Mouse (Mus musculus): ENCODE measurements around the gene Rnf220. TPM values are rescaled to one million over a fixed set of nuclear protein-coding genes. Genes with fewer than 3 reads are reported as not detected.

The Rnf220 gene
- polyA plus RNA-seq, 1 experiment from 2014 or later: 76.1 TPM

GRCm38 (mm10) chr4:117313085-117313424, 183.8 kb downstream of the Rnf220 start:
- H3K4me3 ChIP-seq (ENCODE audit: low read depth, low read length): no peak overlapping the region
- peak; percentile 60 for DNase-seq

GRCm38 (mm10) chr4:117312416-117313084, 184.3 kb downstream of the Rnf220 start:
- Histone ChIP-seq H3K4me3 (ENCODE audit: low read depth, low read length) (no peak overlapping the region), H3K36me3 (ENCODE audit: insufficient read depth) (no peaks in the 10 kb centered on the region), H3K9ac (no peak overlapping the region), H3K27ac (ENCODE audit: low read depth) (peak overlapping the region; percentile 15; the same call in 1 of the 2 replicates), H3K4me1 (ENCODE audit: insufficient read depth) (no peaks in the 10 kb centered on the region), H3K4me2 (peak overlapping the region; percentile 43), H3K27me3 (ENCODE audit: insufficient read depth, low read length) (peaks cover 53% of the 10 kb centered on the region), H3K9me3 (ENCODE audit: low read depth, low read length) (no peaks in the 10 kb centered on the region)
- ATAC-seq (ENCODE audit: insufficient read depth): peak; percentile 75
- no peak for TF ChIP-seq CTCF (IDR thresholded peaks at IDR 0.05; ENCODE audit: low read depth)
- DNase-seq: peak; percentile 24
- WGBS: 4% methylated on average over 26 of the region's 26 CpGs

More at GRCm38 (mm10) chr4:117313085-117313424, 183.8 kb downstream of the Rnf220 start:
- TF ChIP-seq CTCF (IDR thresholded peaks at IDR 0.05; ENCODE audit: low read depth): peak; percentile 76
- Histone ChIP-seq H3K4me2 (peak overlapping the region; percentile 43), H3K27me3 (ENCODE audit: insufficient read depth, low read length) (peaks cover 58% of the 10 kb centered on the region), H3K9ac (no peak overlapping the region), H3K36me3 (ENCODE audit: insufficient read depth) (no peaks in the 10 kb centered on the region), H3K4me1 (ENCODE audit: insufficient read depth) (no peaks in the 10 kb centered on the region), H3K27ac (ENCODE audit: low read depth) (no peak overlapping the region; the same call in 1 of the 2 replicates), H3K9me3 (ENCODE audit: low read depth, low read length) (no peaks in the 10 kb centered on the region)
- ATAC-seq (ENCODE audit: insufficient read depth): peak; percentile 41; the same call in 1 of the 2 replicates
- WGBS: 2% methylated on average over 4 of the region's 4 CpGs

GRCm38 (mm10) chr4:117311891-117312290, 185.0 kb downstream of the Rnf220 start:
- WGBS: 60% methylated on average over 5 of the region's 5 CpGs
- peaks cover 52% of the 10 kb centered on the region for H3K27me3 ChIP-seq (ENCODE audit: insufficient read depth, low read length)
- ATAC-seq (ENCODE audit: insufficient read depth): no peak

GRCm38 (mm10) chr4:117309427-117309826, 187.4 kb downstream of the Rnf220 start:
- whole genome bisulfite sequencing: 79% methylated on average over 1 of the region's 1 CpGs
- Histone ChIP-seq H3K36me3 (ENCODE audit: insufficient read depth) (no peaks in the 10 kb centered on the region), H3K4me3 (ENCODE audit: low read depth, low read length) (no peak overlapping the region), H3K9ac (no peak overlapping the region), H3K9me3 (ENCODE audit: low read depth, low read length) (no peaks in the 10 kb centered on the region), H3K27ac (ENCODE audit: low read depth) (no peak overlapping the region), H3K4me1 (ENCODE audit: insufficient read depth) (peaks cover 3% of the 10 kb centered on the region; the same call in 1 of the 2 replicates), H3K27me3 (ENCODE audit: insufficient read depth, low read length) (peaks cover 50% of the 10 kb centered on the region), H3K4me2 (no peak overlapping the region)
- ATAC-seq (ENCODE audit: insufficient read depth) (no peak), DNase-seq (no peak)
- TF ChIP-seq CTCF (IDR thresholded peaks at IDR 0.05; ENCODE audit: low read depth): peak; percentile 31

More at GRCm38 (mm10) chr4:117311891-117312290, 185.0 kb downstream of the Rnf220 start:
- no peak for TF ChIP-seq CTCF (IDR thresholded peaks at IDR 0.05; ENCODE audit: low read depth)
- Histone ChIP-seq H3K4me3 (ENCODE audit: low read depth, low read length) (no peak overlapping the region), H3K36me3 (ENCODE audit: insufficient read depth) (no peaks in the 10 kb centered on the region), H3K4me2 (no peak overlapping the region), H3K27ac (ENCODE audit: low read depth) (no peak overlapping the region), H3K4me1 (ENCODE audit: insufficient read depth) (no peaks in the 10 kb centered on the region), H3K9me3 (ENCODE audit: low read depth, low read length) (no peaks in the 10 kb centered on the region), H3K9ac (no peak overlapping the region)
- DNase-seq: no peak

- no peaks in the 10 kb centered on the region for H3K9me3 ChIP-seq (ENCODE audit: low read depth, low read length)
- H3K4me3 ChIP-seq (ENCODE audit: low read depth, low read length): no peak overlapping the region
- no peak for TF ChIP-seq CTCF (IDR thresholded peaks at IDR 0.05; ENCODE audit: low read depth)
- H3K4me2 ChIP-seq: no peak overlapping the region
- ATAC-seq (ENCODE audit: insufficient read depth): no peak
- 65% methylated on average over 6 of the region's 6 CpGs for WGBS
- peaks cover 51% of the 10 kb centered on the region for H3K27me3 ChIP-seq (ENCODE audit: insufficient read depth, low read length)
- peaks cover 4% of the 10 kb centered on the region; the same call in 1 of the 2 replicates for H3K4me1 ChIP-seq (ENCODE audit: insufficient read depth)
- H3K27ac ChIP-seq (ENCODE audit: low read depth): no peak overlapping the region
- DNase-seq: no peak
- H3K9ac ChIP-seq: no peak overlapping the region
- no peaks in the 10 kb centered on the region for H3K36me3 ChIP-seq (ENCODE audit: insufficient read depth)
Observed at GRCm38 (mm10) chr4:117307270-117307669, 189.6 kb downstream of the Rnf220 start.

GRCm38 (mm10) chr4:117305461-117305860, 191.4 kb downstream of the Rnf220 start:
- no peak for ATAC-seq (ENCODE audit: insufficient read depth)
- H3K9ac ChIP-seq: no peak overlapping the region

GRCm38 (mm10) chr4:117304239-117305025, 192.4 kb downstream of the Rnf220 start:
- Histone ChIP-seq H3K4me1 (ENCODE audit: insufficient read depth) (peaks cover 4% of the 10 kb centered on the region; the same call in 1 of the 2 replicates), H3K4me2 (peak overlapping the region; percentile 85), H3K27ac (ENCODE audit: low read depth) (no peak overlapping the region), H3K36me3 (ENCODE audit: insufficient read depth) (no peaks in the 10 kb centered on the region), H3K9ac (peak overlapping the region; percentile 40), H3K9me3 (ENCODE audit: low read depth, low read length) (no peaks in the 10 kb centered on the region), H3K27me3 (ENCODE audit: insufficient read depth, low read length) (peaks cover 58% of the 10 kb centered on the region), H3K4me3 (ENCODE audit: low read depth, low read length) (peak overlapping the region; percentile 46)
- ATAC-seq (ENCODE audit: insufficient read depth): no peak
- 2% methylated on average over 54 of the region's 54 CpGs for WGBS
- TF ChIP-seq CTCF (IDR thresholded peaks at IDR 0.05; ENCODE audit: low read depth): no peak
- peak; percentile 39 for DNase-seq

More at GRCm38 (mm10) chr4:117305461-117305860, 191.4 kb downstream of the Rnf220 start:
- Histone ChIP-seq H3K27me3 (ENCODE audit: insufficient read depth, low read length) (peaks cover 58% of the 10 kb centered on the region), H3K4me3 (ENCODE audit: low read depth, low read length) (no peak overlapping the region), H3K4me2 (no peak overlapping the region), H3K9me3 (ENCODE audit: low read depth, low read length) (no peaks in the 10 kb centered on the region), H3K27ac (ENCODE audit: low read depth) (no peak overlapping the region), H3K4me1 (ENCODE audit: insufficient read depth) (peaks cover 4% of the 10 kb centered on the region; the same call in 1 of the 2 replicates), H3K36me3 (ENCODE audit: insufficient read depth) (no peaks in the 10 kb centered on the region)
- peak; percentile 23 for DNase-seq
- WGBS: 39% methylated on average over 7 of the region's 7 CpGs
- no peak for TF ChIP-seq CTCF (IDR thresholded peaks at IDR 0.05; ENCODE audit: low read depth)
